Mouse (Mus musculus): ENCODE measurements around the gene Traf3ip3. TPM values are rescaled to one million over a fixed set of nuclear protein-coding genes. Genes with fewer than 3 reads are reported as not detected.

Gene Traf3ip3
- polyA plus RNA-seq (2012; fragmentation: generic; extraction: Trizol): under 1 TPM in 1 of 2 experiments, not detected in 1; 0.35 TPM

DNA sequence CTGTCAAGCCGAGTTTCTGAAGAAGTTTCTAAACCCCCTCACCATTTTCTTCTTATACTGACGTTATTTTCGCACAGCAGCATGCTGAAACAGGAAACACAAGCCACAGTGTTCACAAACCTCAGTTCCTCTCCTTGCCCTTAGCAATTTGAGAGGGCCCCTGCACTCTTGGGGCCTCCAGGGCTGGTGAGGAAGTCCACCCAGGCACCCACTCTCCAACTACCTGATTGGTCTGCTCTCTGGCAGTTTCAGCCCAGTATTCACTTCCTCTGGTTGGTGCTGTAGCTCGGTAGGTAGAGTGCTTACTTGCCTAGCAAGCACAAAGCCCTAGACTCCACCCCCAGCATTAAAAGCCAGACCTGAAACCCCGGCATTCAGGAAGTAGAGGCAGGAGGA lies at the start of gene Traf3ip3:
TSS of gene Traf3ip3 (minus strand) at position 321 of the 396 bp plus-strand sequence.

DNA sequence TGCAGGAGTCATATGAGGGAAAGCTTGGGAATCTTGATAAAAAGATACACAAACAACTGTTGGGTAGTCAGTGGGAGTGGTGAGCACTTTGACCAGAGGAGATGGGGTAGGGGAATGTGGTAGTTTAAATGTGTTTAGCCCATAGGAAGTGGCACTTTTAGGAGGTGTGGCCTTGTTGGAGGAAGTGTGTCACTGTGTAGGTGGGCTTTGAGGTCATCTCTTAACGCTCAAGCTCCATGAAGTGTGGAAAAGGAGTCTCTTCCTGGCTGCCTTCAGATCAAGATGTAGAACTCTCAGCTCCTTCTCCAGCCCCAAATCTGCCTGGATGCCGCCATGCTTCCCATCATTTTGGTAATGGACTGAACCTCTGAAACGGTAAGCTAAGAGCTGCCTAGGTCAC lies 6.0 kb upstream of the Traf3ip3 start, which contains the start of gene Lamb3:
TSS of gene Lamb3 (plus strand) at position 197 of the 400 bp plus-strand sequence.

DNA sequence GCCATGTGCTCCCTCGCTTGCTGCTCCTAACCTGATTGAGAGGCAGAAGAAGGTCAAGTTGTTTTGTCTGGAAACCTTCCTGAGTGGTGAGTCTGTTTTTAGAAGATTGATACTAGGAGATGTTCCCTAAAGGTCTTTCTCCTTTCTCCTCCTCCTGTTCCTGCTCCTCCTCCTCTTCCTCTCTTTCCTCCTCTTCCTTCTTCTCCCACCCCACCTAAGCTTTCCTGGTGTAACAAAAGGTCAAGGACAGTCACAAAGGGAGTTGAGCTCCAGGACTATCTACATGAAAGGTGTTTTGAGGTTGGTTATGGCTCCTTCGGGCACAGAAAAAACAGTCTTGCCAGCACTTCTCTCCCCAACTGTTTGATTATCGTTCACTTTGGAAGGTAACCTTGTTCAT lies 33.8 kb downstream of the Traf3ip3 start, which contains the start of gene A130010J15Rik:
TSS of gene A130010J15Rik (plus strand) at position 301 of the 400 bp plus-strand sequence.

DNA sequence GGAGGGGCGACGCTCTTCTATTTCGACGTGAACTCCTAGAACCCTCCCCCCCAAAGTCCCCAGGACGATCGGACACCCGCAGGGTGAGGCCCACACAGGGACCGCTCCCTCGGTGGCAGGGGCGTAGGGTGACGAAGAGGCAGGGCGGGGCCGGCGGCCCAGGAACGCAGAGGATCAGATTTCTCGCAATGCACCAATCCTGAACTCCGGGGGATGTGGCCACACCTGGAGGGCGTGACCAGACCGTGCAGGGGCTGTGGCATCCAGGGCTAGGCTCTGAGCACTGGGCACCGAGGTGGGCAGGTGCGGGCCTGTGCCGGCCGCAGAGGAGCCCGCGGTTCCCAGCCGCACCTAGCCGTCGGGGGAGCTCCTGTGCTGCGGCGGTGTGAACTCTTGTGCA lies 48.6 kb downstream of the Traf3ip3 start, which contains the start of gene Irf6:
TSS of gene Irf6 (plus strand) at position 240 of the 400 bp plus-strand sequence.

DNA sequence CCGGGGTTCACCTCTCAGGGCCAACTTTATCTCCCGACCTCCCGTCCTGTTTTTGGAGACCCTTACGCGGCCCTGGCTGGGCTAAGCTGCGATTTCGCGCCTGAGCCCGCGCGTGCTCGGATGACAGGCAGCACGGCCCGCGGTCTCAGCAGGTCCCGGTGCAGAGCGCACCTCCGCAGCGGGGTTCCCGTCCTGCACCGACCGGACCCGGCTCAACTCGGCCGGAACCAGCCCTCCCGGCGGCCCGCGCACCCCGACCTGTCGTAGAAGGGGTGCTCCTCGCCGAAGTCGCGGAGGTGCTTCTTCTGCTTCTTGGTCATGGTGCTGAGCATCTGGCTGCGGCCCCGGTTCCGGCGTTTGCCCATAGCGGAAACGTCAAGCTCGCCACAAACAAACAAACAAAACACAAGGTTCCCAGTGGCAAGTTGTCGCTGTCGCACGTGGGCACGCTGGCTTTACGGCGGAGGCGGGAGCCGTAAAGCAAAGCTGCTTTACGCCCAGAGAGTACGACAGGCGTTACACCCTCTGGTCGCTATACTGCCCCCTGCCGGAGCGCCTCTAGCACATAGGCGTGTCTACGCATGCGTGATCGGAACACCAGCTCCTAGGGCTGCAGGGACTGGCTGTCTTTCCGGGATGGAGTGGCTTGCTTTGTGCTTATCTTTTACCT lies 71.6 kb downstream of the Traf3ip3 start, which contains the start of gene Diexf:
TSS of gene Diexf (minus strand) at position 487 of the 670 bp plus-strand sequence.

Other genes with a start within 250 kb of the Traf3ip3 start
- gene Syt14, start 165.9 kb downstream of the Traf3ip3 start, polyA plus RNA-seq (2012; fragmentation: generic; extraction: Trizol): not detected
- gene Diexf, start 71.4 kb downstream of the Traf3ip3 start, polyA plus RNA-seq (2012; fragmentation: generic; extraction: Trizol): 1 to 10 TPM; 3.4 to 7.7 TPM
- gene Irf6, start 48.6 kb downstream of the Traf3ip3 start, polyA plus RNA-seq (2012; fragmentation: generic; extraction: Trizol): under 1 TPM in 1 of 2 experiments, not detected in 1; 0.04 TPM
- 1 to 10 TPM in 1 of 2 experiments, under 1 TPM in 1; 0.42 to 3.0 TPM for gene A130010J15Rik, start 33.7 kb downstream of the Traf3ip3 start, polyA plus RNA-seq (2012; fragmentation: generic; extraction: Trizol)
- under 1 TPM; 0.14 to 0.54 TPM for gene Lamb3, start 6.0 kb upstream of the Traf3ip3 start, polyA plus RNA-seq (2012; fragmentation: generic; extraction: Trizol)
- under 1 TPM in 1 of 2 experiments, not detected in 1; 0.96 TPM for gene Hsd11b1, start 62.4 kb upstream of the Traf3ip3 start, polyA plus RNA-seq (2012; fragmentation: generic; extraction: Trizol)
- gene G0s2, start 71.5 kb upstream of the Traf3ip3 start, polyA plus RNA-seq (2012; fragmentation: generic; extraction: Trizol): 1 to 10 TPM in 1 of 2 experiments, not detected in 1; 2.2 TPM
- 1 to 10 TPM in 1 of 2 experiments, under 1 TPM in 1; 0.01 to 3.6 TPM for gene Camk1g, start 168.6 kb upstream of the Traf3ip3 start, polyA plus RNA-seq (2012; fragmentation: generic; extraction: Trizol)

Measured in C3H10T1/2 (cell line).